Mouse (Mus musculus): ENCODE measurements around the gene Elavl3. TPM values are rescaled to one million over a fixed set of nuclear protein-coding genes. Genes with fewer than 3 reads are reported as not detected.

Elavl3 gene
- polyA plus RNA-seq, 1 experiment from 2014 or later = 0.27 TPM

- 75% methylated on average over 10 of the region's 10 CpGs for WGBS (ENCODE audit: insufficient replicate concordance)
- Histone ChIP-seq H3K27me3 (ENCODE audit: control insufficient read depth, insufficient read depth, low read length) (no peaks in the 10 kb centered on the region), H3K9ac (ENCODE audit: low read depth, low read length) (no peak overlapping the region), H3K27ac (ENCODE audit: low read depth, low read length) (no peak overlapping the region), H3K36me3 (ENCODE audit: control insufficient read depth, insufficient read depth, low read length) (no peaks in the 10 kb centered on the region), H3K4me1 (ENCODE audit: control insufficient read depth, insufficient read depth, low read length) (no peaks in the 10 kb centered on the region), H3K9me3 (replicated peaks; ENCODE audit: control insufficient read depth, low read length) (no peaks in the 10 kb centered on the region), H3K4me2 (no peak overlapping the region), H3K4me3 (ENCODE audit: low read depth, low read length) (no peak overlapping the region)
- no peak for ATAC-seq (replicated peaks; ENCODE audit: insufficient number of reproducible peaks, low FRiP score, low TSS enrichment)
Observed at GRCm38 (mm10) chr9:22037826-22038225, 14.0 kb downstream of the Elavl3 start.

GRCm38 (mm10) chr9:22035300-22036044, 16.4 kb downstream of the Elavl3 start:
- Histone ChIP-seq H3K4me3 (ENCODE audit: low read depth, low read length) (no peak overlapping the region), H3K4me1 (ENCODE audit: control insufficient read depth, insufficient read depth, low read length) (no peaks in the 10 kb centered on the region), H3K9me3 (replicated peaks; ENCODE audit: control insufficient read depth, low read length) (no peaks in the 10 kb centered on the region), H3K4me2 (no peak overlapping the region), H3K27me3 (ENCODE audit: control insufficient read depth, insufficient read depth, low read length) (no peaks in the 10 kb centered on the region), H3K27ac (ENCODE audit: low read depth, low read length) (no peak overlapping the region), H3K36me3 (ENCODE audit: control insufficient read depth, insufficient read depth, low read length) (no peaks in the 10 kb centered on the region), H3K9ac (ENCODE audit: low read depth, low read length) (no peak overlapping the region)
- 49% methylated on average over 6 of the region's 6 CpGs for WGBS (ENCODE audit: insufficient replicate concordance)
- ATAC-seq (replicated peaks; ENCODE audit: insufficient number of reproducible peaks, low FRiP score, low TSS enrichment) = no peak

GRCm38 (mm10) chr9:22030386-22030785, 21.4 kb downstream of the Elavl3 start:
- Histone ChIP-seq H3K4me2 (no peak overlapping the region), H3K9ac (ENCODE audit: low read depth, low read length) (no peak overlapping the region), H3K9me3 (replicated peaks; ENCODE audit: control insufficient read depth, low read length) (no peaks in the 10 kb centered on the region), H3K27ac (ENCODE audit: low read depth, low read length) (no peak overlapping the region), H3K27me3 (ENCODE audit: control insufficient read depth, insufficient read depth, low read length) (no peaks in the 10 kb centered on the region), H3K4me1 (ENCODE audit: control insufficient read depth, insufficient read depth, low read length) (no peaks in the 10 kb centered on the region), H3K4me3 (ENCODE audit: low read depth, low read length) (no peak overlapping the region), H3K36me3 (ENCODE audit: control insufficient read depth, insufficient read depth, low read length) (no peaks in the 10 kb centered on the region)
- ATAC-seq (replicated peaks; ENCODE audit: insufficient number of reproducible peaks, low FRiP score, low TSS enrichment) = no peak
- 89% methylated on average over 9 of the region's 9 CpGs for WGBS (ENCODE audit: insufficient replicate concordance)

- Histone ChIP-seq H3K9me3 (replicated peaks; ENCODE audit: control insufficient read depth, low read length) (no peaks in the 10 kb centered on the region), H3K27me3 (ENCODE audit: control insufficient read depth, insufficient read depth, low read length) (no peaks in the 10 kb centered on the region), H3K4me1 (ENCODE audit: control insufficient read depth, insufficient read depth, low read length) (no peaks in the 10 kb centered on the region), H3K27ac (ENCODE audit: low read depth, low read length) (no peak overlapping the region), H3K4me2 (no peak overlapping the region), H3K9ac (ENCODE audit: low read depth, low read length) (no peak overlapping the region), H3K36me3 (ENCODE audit: control insufficient read depth, insufficient read depth, low read length) (no peaks in the 10 kb centered on the region), H3K4me3 (ENCODE audit: low read depth, low read length) (no peak overlapping the region)
- ATAC-seq (replicated peaks; ENCODE audit: insufficient number of reproducible peaks, low FRiP score, low TSS enrichment) = no peak
- WGBS (ENCODE audit: insufficient replicate concordance) = 41% methylated on average over 7 of the region's 7 CpGs
Observed at GRCm38 (mm10) chr9:22028467-22028866, 23.4 kb downstream of the Elavl3 start.

- Histone ChIP-seq H3K27ac (ENCODE audit: low read depth, low read length) (no peak overlapping the region), H3K27me3 (ENCODE audit: control insufficient read depth, insufficient read depth, low read length) (no peaks in the 10 kb centered on the region), H3K4me2 (no peak overlapping the region), H3K4me1 (ENCODE audit: control insufficient read depth, insufficient read depth, low read length) (no peaks in the 10 kb centered on the region), H3K4me3 (ENCODE audit: low read depth, low read length) (no peak overlapping the region), H3K9ac (ENCODE audit: low read depth, low read length) (no peak overlapping the region), H3K36me3 (ENCODE audit: control insufficient read depth, insufficient read depth, low read length) (no peaks in the 10 kb centered on the region), H3K9me3 (replicated peaks; ENCODE audit: control insufficient read depth, low read length) (no peaks in the 10 kb centered on the region)
- 56% methylated on average over 8 of the region's 8 CpGs for WGBS (ENCODE audit: insufficient replicate concordance)
- ATAC-seq (replicated peaks; ENCODE audit: insufficient number of reproducible peaks, low FRiP score, low TSS enrichment) = no peak
Observed at GRCm38 (mm10) chr9:22024592-22024991, 27.2 kb downstream of the Elavl3 start.

GRCm38 (mm10) chr9:22017208-22017825, 34.5 kb downstream of the Elavl3 start:
- 73% methylated on average over 7 of the region's 7 CpGs for whole genome bisulfite sequencing (ENCODE audit: insufficient replicate concordance)
- no peaks in the 10 kb centered on the region for H3K27me3 ChIP-seq (ENCODE audit: control insufficient read depth, insufficient read depth, low read length)
- H3K9me3 ChIP-seq (replicated peaks; ENCODE audit: control insufficient read depth, low read length) = no peaks in the 10 kb centered on the region
- peaks cover 16% of the 10 kb centered on the region for H3K36me3 ChIP-seq (ENCODE audit: control insufficient read depth, insufficient read depth, low read length)
- ATAC-seq (replicated peaks; ENCODE audit: insufficient number of reproducible peaks, low FRiP score, low TSS enrichment) = no peak
- H3K4me3 ChIP-seq (ENCODE audit: low read depth, low read length) = no peak overlapping the region
- H3K27ac ChIP-seq (ENCODE audit: low read depth, low read length) = no peak overlapping the region
- H3K4me1 ChIP-seq (ENCODE audit: control insufficient read depth, insufficient read depth, low read length) = no peaks in the 10 kb centered on the region
- H3K4me2 ChIP-seq = no peak overlapping the region
- H3K9ac ChIP-seq (ENCODE audit: low read depth, low read length) = no peak overlapping the region

GRCm38 (mm10) chr9:22016245-22016644, 35.6 kb downstream of the Elavl3 start:
- Histone ChIP-seq H3K27ac (ENCODE audit: low read depth, low read length) (no peak overlapping the region), H3K27me3 (ENCODE audit: control insufficient read depth, insufficient read depth, low read length) (no peaks in the 10 kb centered on the region), H3K36me3 (ENCODE audit: control insufficient read depth, insufficient read depth, low read length) (peaks cover 25% of the 10 kb centered on the region), H3K4me2 (no peak overlapping the region), H3K4me3 (ENCODE audit: low read depth, low read length) (no peak overlapping the region), H3K4me1 (ENCODE audit: control insufficient read depth, insufficient read depth, low read length) (no peaks in the 10 kb centered on the region), H3K9ac (ENCODE audit: low read depth, low read length) (no peak overlapping the region), H3K9me3 (replicated peaks; ENCODE audit: control insufficient read depth, low read length) (no peaks in the 10 kb centered on the region)
- 73% methylated on average over 10 of the region's 10 CpGs for WGBS (ENCODE audit: insufficient replicate concordance)
- ATAC-seq (replicated peaks; ENCODE audit: insufficient number of reproducible peaks, low FRiP score, low TSS enrichment) = no peak

- Histone ChIP-seq H3K27ac (ENCODE audit: low read depth, low read length) (no peak overlapping the region), H3K9ac (ENCODE audit: low read depth, low read length) (no peak overlapping the region), H3K4me2 (no peak overlapping the region), H3K27me3 (ENCODE audit: control insufficient read depth, insufficient read depth, low read length) (no peaks in the 10 kb centered on the region), H3K4me1 (ENCODE audit: control insufficient read depth, insufficient read depth, low read length) (no peaks in the 10 kb centered on the region), H3K9me3 (replicated peaks; ENCODE audit: control insufficient read depth, low read length) (no peaks in the 10 kb centered on the region), H3K4me3 (ENCODE audit: low read depth, low read length) (no peak overlapping the region), H3K36me3 (ENCODE audit: control insufficient read depth, insufficient read depth, low read length) (peaks cover 44% of the 10 kb centered on the region)
- WGBS (ENCODE audit: insufficient replicate concordance) = 90% methylated on average over 13 of the region's 13 CpGs
- ATAC-seq (replicated peaks; ENCODE audit: insufficient number of reproducible peaks, low FRiP score, low TSS enrichment) = no peak
Observed at GRCm38 (mm10) chr9:22012731-22013130, 39.1 kb downstream of the Elavl3 start.

- H3K27me3 ChIP-seq (ENCODE audit: control insufficient read depth, insufficient read depth, low read length) = no peaks in the 10 kb centered on the region
- H3K9ac ChIP-seq (ENCODE audit: low read depth, low read length) = no peak overlapping the region
- 81% methylated on average over 5 of the region's 5 CpGs for WGBS (ENCODE audit: insufficient replicate concordance)
- no peaks in the 10 kb centered on the region for H3K9me3 ChIP-seq (replicated peaks; ENCODE audit: control insufficient read depth, low read length)
- no peak overlapping the region for H3K4me2 ChIP-seq
- no peak for ATAC-seq (replicated peaks; ENCODE audit: insufficient number of reproducible peaks, low FRiP score, low TSS enrichment)
- H3K4me1 ChIP-seq (ENCODE audit: control insufficient read depth, insufficient read depth, low read length) = no peaks in the 10 kb centered on the region
- no peak overlapping the region for H3K4me3 ChIP-seq (ENCODE audit: low read depth, low read length)
- peaks cover 46% of the 10 kb centered on the region for H3K36me3 ChIP-seq (ENCODE audit: control insufficient read depth, insufficient read depth, low read length)
- no peak overlapping the region for H3K27ac ChIP-seq (ENCODE audit: low read depth, low read length)
Observed at GRCm38 (mm10) chr9:22011055-22011454, 40.8 kb downstream of the Elavl3 start.
